Mouse (Mus musculus) spleen, adult 12 weeks (tissue): ENCODE results near the gene Tmem131.

Experiments used
- DNase-seq: peaks from one replicate; pipeline ENCODE4 v3.0.0; 2022; ENCODE audit warnings: low spot score

Tmem131 gene

DNA sequence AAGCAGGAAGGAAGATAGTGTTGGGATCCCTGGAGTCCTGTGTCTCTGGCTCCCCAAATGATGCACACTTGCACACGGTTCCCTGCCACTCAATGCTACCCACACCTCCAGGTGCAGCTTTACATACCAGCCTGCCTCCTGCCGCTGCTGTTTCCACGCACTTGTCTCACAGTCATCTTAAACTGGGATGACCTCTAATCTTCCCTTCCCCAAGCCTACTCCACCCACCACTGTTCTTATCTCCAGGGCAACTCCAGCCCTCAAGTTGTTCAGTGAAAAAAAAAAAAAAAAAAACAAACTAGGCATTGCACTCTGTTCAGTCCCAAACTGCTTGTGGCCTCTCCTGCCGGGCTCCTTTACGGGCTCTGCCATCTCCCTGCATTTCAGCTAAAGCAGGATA is at the start of gene Tmem131:
TSS of gene Tmem131 (minus strand) at position 14 of the 400 bp plus-strand sequence.
- DNase-seq: peak; percentile 28

DNA sequence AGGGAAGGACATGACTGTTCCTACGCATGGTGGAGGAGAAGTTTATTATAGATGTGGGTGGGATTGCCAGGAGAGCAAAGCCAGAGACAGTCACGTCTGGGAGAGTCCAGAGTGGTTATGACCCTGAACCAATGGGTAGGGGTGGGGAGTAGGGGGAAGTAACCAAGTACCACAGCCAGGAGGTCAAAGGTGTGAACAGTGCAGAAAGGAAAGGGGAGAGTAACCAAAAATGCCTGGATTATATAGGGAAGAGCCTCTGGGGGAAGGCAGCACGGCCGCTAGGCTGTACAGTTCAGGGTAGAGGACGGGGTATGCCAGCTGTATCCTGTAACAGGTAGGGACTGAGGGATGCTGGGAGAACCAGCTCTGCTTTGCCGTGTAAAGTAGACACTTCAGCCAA is 45.1 kb upstream of the Tmem131 start:
- no peak for DNase-seq

DNA sequence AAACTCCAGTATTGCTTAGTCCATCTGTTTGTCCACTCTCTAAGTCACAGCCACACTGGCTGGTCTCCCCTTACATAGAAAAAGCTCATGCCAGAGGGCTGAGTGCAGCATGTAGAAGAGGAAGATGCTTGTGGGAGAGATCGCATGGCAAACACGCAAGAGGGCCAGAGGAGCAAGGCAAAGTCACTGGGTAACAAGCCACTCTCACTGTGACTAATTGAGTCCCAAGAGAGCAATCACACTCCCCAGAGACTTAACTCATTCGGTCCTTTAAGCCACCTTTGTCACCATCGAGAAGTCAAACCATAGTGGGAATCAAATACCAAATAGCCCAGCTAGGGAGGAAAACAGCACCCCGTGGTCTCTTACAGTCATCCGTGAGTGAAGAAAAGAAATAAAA is 44.7 kb upstream of the Tmem131 start:
- DNase-seq: no peak

DNA sequence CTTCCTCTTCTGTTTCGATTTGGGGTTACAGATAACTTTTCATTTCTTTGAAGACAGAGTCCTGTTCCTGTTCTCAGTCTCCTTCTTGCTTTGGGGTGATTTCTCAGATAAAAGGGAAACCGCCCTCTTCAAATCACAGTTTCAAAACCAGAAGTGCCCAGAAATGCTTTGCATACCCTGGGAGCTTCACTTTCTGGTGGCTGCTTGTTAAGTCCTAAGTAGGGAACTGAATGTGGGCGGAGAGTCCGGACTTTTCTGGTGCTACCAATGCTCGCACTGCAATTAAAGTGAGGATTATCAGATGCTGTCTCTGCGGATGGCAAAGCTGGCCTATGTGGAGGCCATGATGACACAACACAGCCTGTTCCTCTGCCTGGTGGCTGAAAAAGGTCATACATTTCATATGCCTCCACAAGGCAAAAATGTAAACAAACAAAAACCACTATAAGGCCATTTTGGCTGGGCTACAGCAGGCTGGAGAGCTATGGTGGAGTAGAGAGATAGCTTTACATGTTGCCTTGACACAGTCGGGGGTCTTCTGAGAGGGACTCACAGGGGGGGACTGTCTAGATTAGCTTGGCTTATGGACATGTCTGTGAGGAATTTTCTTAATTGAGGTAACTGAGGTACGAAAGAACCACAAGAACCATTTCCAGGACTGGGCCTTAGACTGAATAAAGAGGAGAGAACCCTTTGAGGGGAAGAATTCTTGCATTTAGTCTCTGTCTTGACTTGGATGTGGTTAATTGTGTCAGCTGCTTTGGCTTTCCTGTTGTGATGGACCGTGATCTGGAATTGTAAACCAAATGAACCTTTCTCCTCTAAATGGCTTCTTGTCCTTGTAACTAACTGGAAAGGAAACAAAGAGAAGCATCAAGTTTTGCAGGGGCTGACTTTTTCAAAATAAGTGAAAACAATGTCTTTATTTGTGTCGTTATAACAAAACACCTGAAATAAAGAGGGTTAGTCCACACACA is 44.0 kb upstream of the Tmem131 start:
- DNase-seq: no peak

DNA sequence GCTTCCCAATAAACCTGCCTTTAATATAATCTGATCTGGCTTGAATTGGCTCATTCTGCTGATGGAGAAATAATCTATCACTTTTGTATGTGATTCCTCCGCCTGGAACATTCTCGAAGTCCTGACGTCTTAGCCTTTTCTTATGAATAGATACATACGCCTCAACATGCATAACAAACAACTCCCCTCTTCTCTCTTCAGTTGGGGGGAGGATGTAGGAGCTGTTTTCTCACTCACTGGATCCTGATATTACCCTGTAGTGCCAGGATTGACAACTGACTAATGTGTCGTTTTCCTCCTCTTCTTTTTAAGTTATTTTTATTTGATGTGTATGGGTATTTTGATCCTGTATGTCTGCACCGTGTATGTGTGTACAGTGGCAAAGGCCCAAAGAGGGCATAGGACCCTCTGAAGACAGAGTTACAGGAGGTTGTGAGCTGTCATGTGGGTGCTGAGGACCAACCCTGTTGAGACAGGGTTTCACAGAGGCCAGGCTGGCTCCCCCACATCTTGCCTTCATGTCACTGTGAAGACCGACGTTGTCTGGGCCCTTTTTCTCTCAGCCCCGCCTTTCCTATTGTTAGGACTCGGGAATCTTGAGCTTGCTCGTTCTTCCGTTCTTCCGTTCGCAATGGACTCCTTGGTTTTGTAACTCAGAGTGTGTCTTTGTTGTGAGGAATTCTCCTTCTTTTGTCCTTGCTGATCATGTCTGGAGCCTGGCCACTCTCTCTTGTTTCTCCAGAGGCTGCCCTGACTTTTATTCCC is 43.1 kb upstream of the Tmem131 start:
- DNase-seq: no peak

DNA sequence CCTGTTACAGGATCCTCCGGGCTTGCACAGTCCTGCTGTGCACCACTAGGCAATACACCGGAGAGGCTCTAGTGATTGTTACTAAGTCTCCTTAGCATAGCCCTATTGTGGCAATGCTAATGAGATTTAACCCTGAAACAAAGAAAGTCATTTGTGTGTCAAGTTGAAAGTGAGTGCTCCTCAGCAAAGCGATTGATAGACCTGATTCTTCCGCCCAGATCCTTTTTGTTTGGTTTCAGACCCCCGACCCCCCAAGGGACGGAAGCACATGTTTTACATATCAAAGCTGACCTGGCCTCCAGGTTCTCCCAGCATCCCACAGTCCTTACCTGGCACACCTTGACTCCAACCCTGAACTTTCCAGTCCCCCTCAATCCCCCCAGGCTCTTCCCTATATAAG is 42.4 kb upstream of the Tmem131 start:
- DNase-seq: no peak

DNA sequence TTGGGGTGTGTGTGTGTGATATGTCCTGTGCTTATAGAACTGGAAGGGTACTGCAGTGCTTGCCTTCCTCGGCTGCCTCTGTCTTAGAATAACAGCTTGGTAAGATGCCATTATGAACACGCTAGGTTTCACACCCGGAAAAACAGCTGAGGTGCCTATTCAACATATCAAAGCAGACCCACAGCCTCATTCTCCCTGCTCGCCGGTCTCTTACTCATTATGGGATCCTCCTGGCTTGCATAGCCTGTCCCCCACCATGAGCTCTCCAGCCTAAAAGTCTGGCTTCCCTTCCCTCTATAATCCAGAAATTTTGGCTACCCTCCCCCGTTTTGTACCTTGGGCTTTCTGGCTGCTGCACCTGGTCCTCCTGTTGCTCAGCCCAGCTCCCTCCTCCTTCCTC is 40.9 kb upstream of the Tmem131 start:
- no peak for DNase-seq

DNA sequence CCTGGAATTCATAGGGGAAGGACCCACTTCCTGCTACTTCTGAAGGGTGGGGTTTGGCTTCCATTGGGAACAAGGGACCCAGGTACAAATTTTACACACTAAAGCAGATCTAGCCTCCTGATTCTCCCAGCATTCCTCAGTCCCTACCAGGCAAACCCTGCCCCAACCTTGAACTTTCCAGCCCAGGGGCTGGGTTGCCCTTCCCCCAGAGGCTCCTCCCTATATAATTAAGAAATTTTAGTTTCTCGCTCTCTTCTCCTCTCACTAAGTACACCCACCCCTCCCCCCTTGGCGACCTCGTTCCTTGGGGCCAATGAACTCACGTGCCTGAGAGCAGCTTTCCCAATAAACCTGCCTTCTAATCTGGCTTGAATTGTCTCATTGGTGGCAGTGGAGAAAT is 40.3 kb upstream of the Tmem131 start:
- no peak for DNase-seq

DNA sequence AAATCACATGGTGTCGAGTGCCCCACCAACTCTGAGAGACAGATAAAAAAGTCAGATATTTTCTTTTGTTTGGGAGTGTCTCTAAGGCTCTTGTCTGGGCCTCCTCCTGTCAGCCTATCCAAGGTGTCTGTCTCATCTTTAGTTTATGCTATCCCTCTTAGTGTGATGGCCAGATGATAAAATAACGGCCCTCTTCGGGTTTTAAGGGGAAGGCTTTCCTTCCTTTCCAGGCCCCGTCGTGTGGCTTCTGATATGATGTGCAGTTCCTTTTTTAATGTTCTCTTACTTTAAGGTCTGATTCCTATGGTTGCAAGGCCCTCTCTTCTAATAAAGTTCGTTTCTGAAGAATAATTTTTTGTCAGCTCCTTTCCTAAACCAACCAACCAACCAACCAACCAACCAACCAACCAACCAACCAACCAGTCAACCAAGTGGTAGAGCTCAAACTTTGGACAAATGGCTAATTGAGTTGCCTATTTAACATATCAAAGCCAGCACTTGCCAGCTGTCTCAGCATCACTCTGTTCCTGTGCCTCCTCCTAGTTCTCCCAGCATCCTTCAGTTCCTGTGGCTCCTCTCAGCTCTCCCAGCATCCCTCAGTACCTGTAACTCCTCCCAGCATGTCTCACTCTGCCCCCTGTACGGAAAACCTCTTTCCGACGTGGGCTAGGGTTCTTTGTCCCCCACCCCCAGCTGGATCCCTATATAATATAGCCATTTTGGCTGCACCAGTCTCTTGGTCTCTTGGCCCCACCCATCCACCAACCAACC is 38.9 kb upstream of the Tmem131 start:
- no peak for DNase-seq

DNA sequence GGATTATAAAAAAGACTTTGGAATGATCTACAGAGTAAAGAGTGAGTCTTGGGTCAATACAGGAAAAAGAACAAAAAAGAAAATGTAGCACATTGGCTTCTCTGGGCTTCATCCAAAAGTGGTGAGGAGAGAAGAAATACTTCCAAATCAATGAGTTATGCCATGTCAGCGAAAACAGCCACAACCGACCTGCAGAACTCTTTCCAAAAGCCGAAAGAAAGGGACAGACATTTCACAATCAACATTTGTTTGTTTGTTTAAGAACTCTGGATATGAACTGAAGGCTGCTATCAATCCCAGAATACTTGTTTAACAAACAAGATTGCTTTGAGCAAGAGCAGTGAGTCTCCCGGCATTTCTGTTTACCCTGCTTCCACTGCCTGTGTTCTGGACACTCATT is 33.3 kb upstream of the Tmem131 start:
- no peak for DNase-seq

DNA sequence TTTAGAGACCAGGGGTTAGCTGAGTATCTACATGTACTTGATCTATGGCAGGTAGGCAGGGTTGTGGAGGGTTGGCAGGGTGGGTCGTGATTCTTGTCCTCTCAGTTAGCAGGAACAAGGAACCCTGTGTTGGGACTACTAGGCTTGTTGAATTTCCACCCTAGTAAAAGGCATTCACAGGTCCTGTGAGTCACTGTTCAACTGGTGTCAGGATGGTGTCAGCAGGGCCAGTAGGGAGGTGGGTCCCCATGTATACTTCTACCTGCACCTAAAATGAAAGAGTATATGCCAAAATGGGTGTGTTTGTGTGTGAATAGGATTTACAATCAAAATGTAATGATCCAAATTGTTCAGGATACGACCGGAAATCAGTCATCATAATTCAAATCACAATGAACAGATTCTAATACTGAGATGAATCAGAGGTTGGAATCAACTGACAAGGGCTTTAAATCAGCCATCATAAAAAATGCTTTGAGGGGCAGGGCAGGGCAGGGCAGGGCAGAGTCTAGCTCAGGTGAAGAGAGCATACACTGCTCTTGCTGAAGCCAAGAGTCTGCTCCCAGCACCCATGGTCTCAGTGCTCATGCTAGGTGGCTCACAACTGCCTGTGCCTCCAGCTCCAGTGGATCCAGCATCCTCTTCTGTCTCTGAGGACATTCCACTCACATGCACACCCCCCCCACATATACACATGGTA is 27.6 kb upstream of the Tmem131 start:
- no peak for DNase-seq

DNA sequence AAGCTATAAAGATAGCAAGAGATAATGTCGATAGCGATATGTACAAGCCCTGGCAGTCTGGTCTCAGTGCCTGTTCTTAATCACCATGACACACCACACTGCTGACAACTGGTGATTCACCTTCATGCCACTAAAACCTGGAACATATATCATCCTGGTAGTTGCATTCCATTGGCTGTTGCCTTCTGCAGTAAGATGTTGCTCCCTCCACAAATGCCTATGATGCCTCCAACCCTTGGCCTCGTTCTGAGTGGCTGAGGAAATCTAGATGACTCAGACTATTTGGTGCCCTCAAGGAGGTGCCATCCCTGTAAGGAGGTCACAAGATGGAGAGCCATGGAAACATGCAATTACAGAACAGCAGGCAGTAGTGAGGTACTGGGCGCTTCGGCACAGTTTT is 22.4 kb upstream of the Tmem131 start:
- no peak for DNase-seq

DNA sequence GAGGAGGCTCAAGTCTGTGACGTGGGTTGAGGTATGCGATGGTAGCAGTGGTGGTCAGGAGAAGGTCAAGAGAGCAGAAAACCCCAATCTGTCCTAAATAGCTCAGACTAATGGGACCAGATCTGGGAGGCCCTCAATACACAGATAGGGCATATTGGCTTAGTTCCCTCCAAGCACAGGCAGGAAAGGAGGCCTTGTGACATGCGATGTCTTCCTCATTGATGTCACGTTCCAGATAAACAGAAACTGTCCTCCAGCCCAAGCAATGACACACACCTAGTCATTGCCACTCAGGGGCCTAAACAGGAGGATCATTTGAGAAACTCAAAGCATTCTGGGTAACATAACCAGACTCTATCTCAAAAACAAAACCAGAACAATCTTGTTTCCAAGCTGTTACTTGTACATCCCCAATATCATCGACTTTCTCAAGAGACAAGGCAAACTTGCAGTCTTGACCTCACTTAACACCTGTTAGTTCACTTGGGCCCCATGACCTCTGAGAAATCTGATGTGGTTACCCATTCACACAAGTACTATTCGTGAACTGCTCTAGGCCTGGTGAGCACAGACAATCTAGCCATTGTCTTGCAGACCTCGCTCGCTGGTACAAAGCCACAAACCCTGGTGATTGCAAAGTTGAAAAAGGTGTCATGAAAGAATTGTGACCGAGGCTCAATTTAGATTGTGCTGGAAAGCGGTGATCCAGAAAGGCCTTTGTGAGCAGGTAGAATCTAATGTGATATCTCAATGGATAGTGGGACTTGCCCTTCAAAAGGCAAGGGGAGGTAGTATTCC is 19.1 kb upstream of the Tmem131 start:
- DNase-seq: no peak

DNA sequence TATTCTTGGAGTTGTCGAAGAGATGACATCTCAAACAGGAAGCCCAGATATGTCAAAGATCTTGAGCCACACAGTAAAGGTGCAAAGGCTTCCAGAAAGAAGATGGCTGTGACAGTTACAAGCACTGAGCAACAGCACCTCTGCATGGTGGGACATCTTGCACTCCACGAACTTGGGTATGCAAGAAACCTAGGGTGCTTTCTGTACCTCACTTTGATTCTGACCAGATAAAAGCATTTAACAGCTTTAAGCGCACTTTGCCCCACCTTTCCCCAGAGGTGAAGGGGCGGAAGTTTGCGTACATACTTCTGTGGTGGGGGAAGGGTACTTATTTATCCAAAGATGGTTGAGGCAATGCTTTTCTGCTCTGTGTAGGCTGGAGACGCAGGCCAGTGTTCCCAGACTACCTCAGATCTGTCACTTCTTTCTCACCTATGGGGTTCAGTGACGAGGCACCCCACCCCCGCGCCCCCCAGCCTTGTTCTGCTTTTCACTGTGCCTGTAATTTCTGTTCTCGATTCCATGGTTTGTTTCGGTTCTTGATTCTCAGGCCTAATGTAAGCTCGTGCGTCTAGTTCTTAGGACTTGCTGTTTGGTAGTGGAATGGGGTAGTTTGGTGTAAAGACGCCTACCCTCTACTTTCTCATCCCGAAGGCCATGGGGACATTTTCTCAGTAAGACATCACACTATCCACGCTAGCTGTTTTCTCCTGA is 17.2 kb upstream of the Tmem131 start:
- no peak for DNase-seq

DNA sequence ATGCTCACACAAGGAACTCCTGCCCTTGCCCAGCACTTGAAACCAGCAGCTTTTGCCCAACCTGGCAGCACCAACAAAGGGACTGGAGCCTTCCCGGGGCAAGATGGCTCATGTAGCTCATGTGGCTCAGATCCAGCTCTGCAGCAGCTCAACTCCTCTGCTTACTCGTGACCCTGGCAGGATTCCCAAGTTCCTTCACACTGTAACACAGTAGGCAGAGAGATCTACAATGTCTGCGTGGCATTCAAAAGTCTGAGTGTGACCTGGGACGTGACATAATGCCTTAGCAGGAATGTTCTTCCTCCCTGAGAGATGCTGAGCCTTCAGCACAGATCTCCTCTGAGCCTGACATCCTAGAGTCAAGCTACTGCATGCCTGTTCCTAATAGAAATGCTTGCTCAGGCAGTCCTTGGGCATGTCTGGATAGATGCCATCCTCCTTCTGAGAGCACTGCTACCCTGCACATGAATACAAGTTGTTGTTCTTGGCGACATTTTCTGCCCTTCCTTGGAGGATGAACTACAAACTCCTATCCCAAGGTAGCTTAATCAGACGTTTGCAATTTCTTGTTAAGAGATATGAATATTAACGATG is 6.2 kb upstream of the Tmem131 start:
- DNase-seq: no peak

DNA sequence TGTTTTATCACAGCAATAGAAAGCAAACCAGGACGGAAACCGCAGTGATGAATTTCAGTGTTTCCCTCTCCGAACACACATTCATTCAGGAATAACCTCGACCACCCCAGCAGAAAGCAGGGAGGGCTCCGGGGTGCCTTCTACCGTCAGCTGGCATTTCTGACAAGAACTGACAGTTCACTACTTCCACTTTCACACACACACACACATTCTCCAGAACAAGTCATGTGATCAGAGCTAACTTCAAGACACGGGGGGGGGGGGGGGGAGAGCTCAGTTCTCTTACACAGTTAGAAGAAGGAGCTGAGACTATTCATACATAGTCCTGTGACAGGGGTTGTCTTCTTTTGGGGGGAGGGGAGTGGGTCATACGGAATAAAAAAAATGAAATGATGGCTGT is 4.0 kb upstream of the Tmem131 start:
- no peak for DNase-seq

DNA sequence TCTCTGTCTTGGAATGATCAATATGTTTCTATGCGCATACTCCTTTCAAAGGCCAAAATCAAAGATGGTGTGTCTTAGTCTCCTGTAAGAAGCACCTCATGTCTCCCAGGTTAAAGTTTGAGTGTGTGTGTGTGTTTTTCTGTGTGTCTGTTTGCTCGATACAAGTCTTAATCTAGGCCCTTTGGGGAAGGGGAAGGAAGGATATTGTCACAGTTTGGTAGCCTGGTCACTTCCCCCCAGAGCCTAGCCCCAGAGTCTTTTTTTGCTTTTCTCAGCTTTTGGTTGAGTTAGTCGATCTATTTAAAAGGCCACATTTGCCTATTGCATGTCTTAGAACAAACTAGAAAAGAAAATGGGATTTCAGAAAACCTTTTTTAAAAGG is 3.1 kb downstream of the Tmem131 start:
- no peak for DNase-seq

DNA sequence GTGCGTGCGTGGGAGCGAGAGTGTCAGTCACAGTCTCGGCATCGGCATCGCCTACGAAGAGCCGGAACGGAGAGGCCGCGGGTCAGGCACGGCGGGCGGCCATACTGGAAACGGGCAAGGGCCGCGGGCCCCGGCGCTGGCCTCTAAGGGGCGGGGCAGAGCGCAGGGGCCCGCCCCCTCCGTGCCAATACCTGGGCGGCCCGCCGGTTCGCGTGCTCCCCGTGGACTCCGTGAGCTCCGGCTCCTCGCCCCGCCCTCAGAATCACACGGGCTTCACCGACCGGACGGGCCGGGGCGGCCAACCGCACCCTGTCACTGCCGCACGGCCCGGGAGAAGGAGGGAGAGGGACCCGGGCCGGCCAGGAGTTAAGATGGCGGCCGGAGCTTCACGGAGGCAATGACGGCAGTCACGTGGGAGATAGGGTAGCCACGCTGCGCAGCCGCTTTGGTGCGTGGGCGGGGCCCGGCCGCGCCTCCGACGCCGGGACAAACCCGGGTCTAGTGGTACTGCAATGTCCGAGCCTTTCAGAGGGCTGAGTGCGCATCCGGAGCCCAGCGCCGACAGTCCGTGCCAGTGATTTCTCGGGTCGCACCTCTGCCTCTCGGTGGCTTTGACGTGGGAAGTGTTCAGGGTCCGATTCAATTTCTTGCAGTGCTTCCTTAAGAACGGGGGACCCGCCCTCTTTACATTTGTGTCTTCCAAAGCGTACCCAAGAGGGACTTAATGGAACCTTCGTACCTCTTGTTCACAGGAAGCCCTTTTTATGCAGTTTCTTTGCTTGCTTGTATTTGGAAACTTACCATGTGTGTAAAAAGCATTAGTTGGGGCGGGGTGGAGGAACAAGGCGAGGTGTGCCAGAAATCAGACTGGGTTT is 3.7 kb downstream of the Tmem131 start:
- DNase-seq: peak; percentile 90

DNA sequence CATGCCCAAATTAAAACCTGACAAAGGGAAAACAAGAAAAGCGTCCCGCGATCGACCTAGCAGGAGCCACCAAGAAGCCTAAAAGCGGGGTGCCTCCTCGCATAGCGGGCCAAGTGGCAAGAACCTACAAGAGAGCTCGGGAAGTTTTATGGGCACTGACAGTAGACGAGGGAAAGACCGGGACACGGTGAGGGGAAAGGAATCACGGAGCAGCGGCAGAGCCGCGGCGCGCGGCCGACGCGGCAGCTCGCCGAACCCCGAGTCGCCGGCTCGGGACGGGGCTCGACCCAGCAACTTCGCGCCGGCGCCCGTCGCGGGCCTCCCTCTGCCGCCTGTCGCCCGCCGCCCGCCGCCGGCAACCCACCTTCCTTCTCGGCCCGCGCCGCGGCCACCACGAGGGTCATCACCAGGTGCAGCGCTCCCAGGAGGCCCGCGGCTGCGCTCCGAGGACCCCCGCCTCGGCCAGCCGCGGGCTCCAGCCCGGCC is 4.6 kb downstream of the Tmem131 start:
- DNase-seq: peak; percentile 33
